Mouse (Mus musculus) liver, adult 2 months (tissue): ENCODE measurements around the gene Lpcat3. TPM values are rescaled to one million over a fixed set of nuclear protein-coding genes. Genes with fewer than 3 reads are reported as not detected.
A peak's percentile ranks its signal among the peaks of the same experiment; 100 is the strongest.

Source experiments
- DNase-seq: peaks from one replicate; pipeline ENCODE4 v3.0.0-alpha.2; 2011; ENCODE audit warnings: low read depth, low spot score; ENCODE audit errors: extremely low read depth
- H3K27ac ChIP-seq: fragments of 200-500 bp; replicated peaks from 2 replicates; pipeline ENCODE4 v1.5.1; 2012; ENCODE audit warnings: low read depth, mild to moderate bottlenecking, control low read depth, inconsistent platforms, low read length; ENCODE audit not compliant: insufficient read depth
- H3K27me3 ChIP-seq: fragments of 200-500 bp; 2 replicates; pipeline ENCODE4 v1.6.1; 2012; ENCODE audit warnings: mild to moderate bottlenecking, moderate library complexity, low read length, inconsistent platforms; ENCODE audit not compliant: control insufficient read depth, insufficient read depth
- H3K36me3 ChIP-seq: fragments of 200-500 bp; 2 replicates; pipeline ENCODE4 v1.6.1; 2012; ENCODE audit warnings: low read length, inconsistent platforms; ENCODE audit not compliant: control insufficient read depth, insufficient read depth
- H3K4me1 ChIP-seq: fragments of 200-500 bp; 2 replicates; pipeline ENCODE4 v1.6.1; 2011; ENCODE audit warnings: low read length; ENCODE audit not compliant: control insufficient read depth, insufficient read depth
- H3K4me3 ChIP-seq: fragments of 200-500 bp; 2 replicates; pipeline ENCODE4 v1.5.1; 2011; ENCODE audit warnings: low read depth, mild to moderate bottlenecking, control low read depth, low read length, moderate library complexity; ENCODE audit not compliant: insufficient read depth
- H3K79me2 ChIP-seq: fragments of 200-500 bp; 2 replicates; pipeline ENCODE4 v1.6.1; 2012; ENCODE audit warnings: inconsistent platforms, mild to moderate bottlenecking, low read length, moderate library complexity; ENCODE audit not compliant: control insufficient read depth, insufficient read depth
- H3K9ac ChIP-seq: fragments of 200-500 bp; 2 replicates; pipeline ENCODE4 v1.6.1; 2012; ENCODE audit warnings: low read depth, mild to moderate bottlenecking, control low read depth, inconsistent platforms, low read length
- CTCF ChIP-seq: fragments of 200-500 bp; IDR thresholded peaks from 2 replicates; pipeline ENCODE4 v1.5.1; 2011; ENCODE audit warnings: low read depth, low read length, control low read depth
- POLR2A ChIP-seq: fragments of 200-500 bp; IDR thresholded peaks from 2 replicates; pipeline ENCODE4 v1.6.1; 2011; ENCODE audit warnings: low read length, control low read depth; ENCODE audit not compliant: insufficient read depth; ENCODE audit errors: extremely low read depth
- WGBS: fragments of 180-500 bp; shearing (Covaris S2); methylation state at CpG from one replicate; pipeline ENCODE4 v1.1.7; 2018; 5-methylcytosine and 5-hydroxymethylcytosine counted together
- polyA plus RNA-seq: library from polyadenylated mRNA; depleted of rRNA; stranded (reverse); fragments of >200 nt; gene quantifications from 2 replicates; pipeline ENCODE4 v1.2.3, GENCODE M21; 2012
- total RNA-seq: library from RNA; depleted of rRNA; stranded (reverse); fragments of >200 nt; gene quantifications from 2 replicates; pipeline ENCODE4 v1.2.3, GENCODE M21; 2014

Gene Lpcat3
- total and polyA plus RNA-seq, 2 experiments = 72.4 to 188 TPM

GRCm38 (mm10) chr6:124731038-124731437 is 68.2 kb downstream of the Lpcat3 start:
- H3K4me3 ChIP-seq = no peak overlapping the region
- H3K79me2 ChIP-seq = no peaks in the 10 kb centered on the region; the same call in 1 of the 2 replicates
- no peaks in the 10 kb centered on the region for H3K4me1 ChIP-seq
- no peak for DNase-seq
- H3K9ac ChIP-seq = no peak overlapping the region
- H3K36me3 ChIP-seq = no peaks in the 10 kb centered on the region; the same call in 1 of the 2 replicates
- H3K27ac ChIP-seq = no peak overlapping the region
- no peaks in the 10 kb centered on the region for H3K27me3 ChIP-seq
- TF ChIP-seq CTCF (no peak), POLR2A (no peak)
- 89% methylated on average over 7 of the region's 7 CpGs for WGBS

GRCm38 (mm10) chr6:124732476-124733370 is 69.9 kb downstream of the Lpcat3 start:
- Histone ChIP-seq H3K4me1 (no peaks in the 10 kb centered on the region), H3K27me3 (no peaks in the 10 kb centered on the region), H3K4me3 (peak overlapping the region; percentile 62), H3K36me3 (no peaks in the 10 kb centered on the region; the same call in 1 of the 2 replicates), H3K27ac (peak overlapping the region; percentile 56), H3K9ac (peak overlapping the region; percentile 63), H3K79me2 (no peaks in the 10 kb centered on the region; the same call in 1 of the 2 replicates)
- DNase-seq = no peak
- TF ChIP-seq CTCF (no peak), POLR2A (0 out of 2 replicates have a peak, but pooled peaks have one; percentile 18)
- WGBS = 73% methylated on average over 19 of the region's 19 CpGs

GRCm38 (mm10) chr6:124734417-124734816 is 71.6 kb downstream of the Lpcat3 start:
- H3K36me3 ChIP-seq = no peaks in the 10 kb centered on the region; the same call in 1 of the 2 replicates
- H3K9ac ChIP-seq = no peak overlapping the region
- no peaks in the 10 kb centered on the region; the same call in 1 of the 2 replicates for H3K79me2 ChIP-seq
- TF ChIP-seq CTCF = no peak
- no peak for TF ChIP-seq POLR2A
- H3K27ac ChIP-seq = no peak overlapping the region
- WGBS = 95% methylated on average over 3 of the region's 3 CpGs
- DNase-seq = no peak
- H3K4me1 ChIP-seq = peaks cover 7% of the 10 kb centered on the region
- no peaks in the 10 kb centered on the region for H3K27me3 ChIP-seq
- no peak overlapping the region for H3K4me3 ChIP-seq

GRCm38 (mm10) chr6:124737040-124737439 is 74.2 kb downstream of the Lpcat3 start:
- Histone ChIP-seq H3K4me1 (peaks cover 18% of the 10 kb centered on the region), H3K36me3 (no peaks in the 10 kb centered on the region), H3K4me3 (no peak overlapping the region), H3K9ac (no peak overlapping the region), H3K27me3 (no peaks in the 10 kb centered on the region), H3K27ac (no peak overlapping the region), H3K79me2 (no peaks in the 10 kb centered on the region; the same call in 1 of the 2 replicates)
- TF ChIP-seq CTCF (no peak), POLR2A (no peak)
- DNase-seq = no peak
- WGBS = 91% methylated on average over 11 of the region's 11 CpGs

GRCm38 (mm10) chr6:124738511-124739023 is 75.7 kb downstream of the Lpcat3 start, which contains the start of gene Ptpn6:
TSS of gene Ptpn6 (minus strand) at chr6:124738714.
- peak; percentile 96 for DNase-seq
- H3K27ac ChIP-seq = peak within 1 kb of the TSS; percentile 63
- 14% methylated on average over 15 of the region's 15 CpGs for WGBS

More at GRCm38 (mm10) chr6:124738511-124739023, 75.7 kb downstream of the Lpcat3 start, which contains the start of gene Ptpn6:
- Histone ChIP-seq H3K4me1 (peaks cover 18% of the 10 kb centered on the region), H3K79me2 (no peaks in the 10 kb centered on the region; the same call in 1 of the 2 replicates), H3K36me3 (no peaks in the 10 kb centered on the region), H3K4me3 (peak within 1 kb of the TSS; percentile 45), H3K27me3 (no peaks in the 10 kb centered on the region), H3K9ac (peak within 1 kb of the TSS; percentile 40)
- TF ChIP-seq CTCF (no peak), POLR2A (0 out of 2 replicates have a peak, but pooled peaks have one; percentile 48)
